Mouse (Mus musculus): Measurements from ENCODE around the gene Nt5dc2.

GRCm38 (mm10) chr14:31184195-31184594 lies 53.3 kb downstream of the Nt5dc2 start:
- TF ChIP-seq POLR2A (IDR thresholded peaks at IDR 0.05; ENCODE audit: extremely low read depth, insufficient read depth, low read length) (no peak), CTCF (IDR thresholded peaks at IDR 0.05; ENCODE audit: low read depth, low read length) (no peak)
